Mouse (Mus musculus) kidney, postnatal 14 days (tissue): ENCODE results near the gene C2.

Experiments used
- DNase-seq: peaks from one replicate; pipeline ENCODE4 v3.0.0; 2022; ENCODE audit warnings: mixed read lengths

C2 gene

GRCm38 (mm10) chr17:34879336-34879879 lies 18.7 kb downstream of the C2 start, which contains the start of gene Zbtb12:
Gene Zbtb12 (plus strand): TSS chr17:34879483.
- no peak for DNase-seq

GRCm38 (mm10) chr17:34874321-34874720 lies 23.7 kb downstream of the C2 start:
- DNase-seq = no peak

GRCm38 (mm10) chr17:34865981-34866380 lies 32.1 kb downstream of the C2 start:
- no peak for DNase-seq

DNA sequence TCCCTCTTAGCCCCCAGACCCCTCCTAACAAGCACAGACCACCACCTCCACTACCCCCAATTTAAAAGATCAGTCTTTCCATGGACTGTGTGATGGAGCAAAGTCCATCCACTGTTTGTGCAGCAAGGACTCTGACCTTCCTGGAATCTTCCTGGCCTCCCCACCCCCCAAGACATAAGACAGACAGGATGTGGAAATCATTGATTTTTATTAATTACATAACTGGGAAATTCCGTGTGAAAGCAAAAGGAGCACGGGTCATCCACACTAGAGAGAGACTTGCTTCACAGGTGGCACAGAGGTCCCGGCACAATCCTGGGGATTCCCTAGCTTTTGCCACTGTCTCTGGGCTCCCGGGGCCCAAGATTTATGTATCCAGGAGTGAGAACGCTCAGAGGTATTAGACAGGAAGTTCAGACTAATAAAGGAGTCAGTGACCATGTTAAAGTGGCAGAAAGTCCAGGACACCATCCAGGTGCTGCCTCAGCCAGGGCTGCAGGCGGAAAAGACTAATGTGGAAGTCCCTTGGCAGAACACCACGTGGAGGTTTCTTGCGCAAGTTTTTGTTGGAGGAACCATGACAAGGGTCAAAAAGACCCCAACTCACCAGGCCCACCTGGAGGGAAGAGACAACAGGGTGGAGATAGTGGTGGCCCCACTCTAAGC lies 35.5 kb downstream of the C2 start, which contains the start of gene Cfb:
Gene Cfb (minus strand): TSS at position 103 of the 666 bp plus-strand sequence.
- DNase-seq = peak; percentile 75

- DNase-seq = peak; percentile 73
These were observed 36.2 kb downstream of the C2 start for GRCm38 (mm10) chr17:34861704-34862415.

- DNase-seq = no peak
These were observed 37.6 kb downstream of the C2 start for GRCm38 (mm10) chr17:34860514-34860913.

DNA sequence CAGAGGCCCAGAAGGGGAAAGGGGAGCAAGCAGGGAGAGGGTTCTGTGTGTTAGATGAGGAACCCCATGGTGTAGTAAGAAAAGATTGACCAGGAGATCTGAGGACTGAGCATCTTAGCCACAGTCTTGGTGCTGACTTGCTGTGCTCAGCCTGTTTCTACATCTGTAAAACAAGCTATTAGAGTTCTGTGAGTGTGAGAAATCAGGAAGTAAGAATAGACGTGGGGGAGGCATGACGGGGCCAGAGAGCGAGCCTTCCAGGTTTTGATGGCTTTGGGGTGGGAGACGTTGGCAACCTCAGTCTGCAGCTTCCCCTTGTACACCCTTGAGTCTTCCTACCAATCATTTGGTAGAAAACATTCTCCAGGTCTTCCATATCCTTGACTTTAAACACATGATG lies 39.4 kb downstream of the C2 start:
- no peak for DNase-seq

GRCm38 (mm10) chr17:34855825-34856224 lies 42.2 kb downstream of the C2 start:
- peak; percentile 64 for DNase-seq

DNA sequence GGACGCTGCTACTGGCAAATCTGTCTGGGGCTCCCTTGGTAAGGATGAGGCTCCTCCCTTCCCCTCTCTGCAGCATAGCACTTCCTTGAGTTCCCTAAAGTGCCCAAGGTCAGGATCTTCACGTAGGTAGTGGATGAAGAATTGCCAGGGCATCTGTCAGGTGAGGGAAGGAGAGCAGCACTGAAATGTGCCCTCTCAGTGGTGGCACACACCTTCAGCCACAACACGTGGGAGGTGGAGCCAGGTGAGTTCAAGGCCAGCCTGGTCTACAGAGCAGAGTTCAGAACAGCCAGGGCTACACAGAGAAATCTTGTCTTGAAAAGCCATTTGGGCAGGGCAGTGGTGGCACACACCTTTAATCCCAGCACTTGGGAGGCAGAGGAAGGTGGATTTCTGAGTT lies 43.3 kb downstream of the C2 start:
- DNase-seq = no peak

GRCm38 (mm10) chr17:34853511-34853910 lies 44.6 kb downstream of the C2 start:
- DNase-seq = no peak

- no peak for DNase-seq
These were observed 47.4 kb downstream of the C2 start for GRCm38 (mm10) chr17:34850517-34851125.

DNA sequence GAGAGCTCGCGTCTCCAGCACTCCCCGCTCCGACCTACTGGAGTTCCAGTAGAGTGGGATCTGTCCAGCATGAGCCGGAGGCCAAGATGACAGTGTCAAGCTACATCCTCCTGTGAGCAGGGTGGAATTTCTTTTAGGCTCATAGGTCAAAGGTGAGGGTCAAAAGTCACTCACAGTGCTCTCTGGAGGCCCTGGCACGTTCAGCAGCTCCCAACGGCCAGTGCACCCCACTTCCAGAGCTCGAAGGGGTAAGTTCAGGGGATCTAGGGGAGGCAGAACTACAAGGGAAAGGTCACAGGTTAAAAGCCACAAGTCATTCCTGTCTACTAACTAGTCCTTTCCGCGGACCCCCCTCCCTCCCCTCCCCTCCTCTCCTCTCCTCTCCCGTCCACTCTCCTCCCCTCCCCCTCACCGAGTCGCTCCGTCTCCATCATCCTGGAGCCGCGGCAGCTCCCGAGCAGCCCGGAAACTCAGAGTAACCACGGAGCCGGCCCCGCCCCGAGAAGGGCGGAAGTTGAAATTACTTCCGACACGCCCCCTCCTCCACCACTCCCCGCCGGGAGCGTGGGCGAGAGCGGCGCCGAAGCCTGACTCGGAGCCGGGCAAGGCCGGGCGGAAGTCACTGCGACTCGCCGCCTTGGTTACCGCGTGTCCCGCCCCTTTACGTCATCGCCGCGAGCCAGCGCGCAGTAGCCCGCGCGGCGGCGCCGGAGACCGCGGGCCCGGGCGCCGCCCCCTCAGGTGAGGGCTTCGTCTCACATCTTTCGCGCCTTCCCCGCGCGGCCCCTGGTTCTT lies 48.1 kb downstream of the C2 start, which contains the start of the genes Skiv2l and Nelfe:
Gene Skiv2l (minus strand): TSS at position 489 of the 795 bp plus-strand sequence.
Gene Nelfe (plus strand): TSS at position 670 of the 795 bp plus-strand sequence.
- peak; percentile 99 for DNase-seq

DNA sequence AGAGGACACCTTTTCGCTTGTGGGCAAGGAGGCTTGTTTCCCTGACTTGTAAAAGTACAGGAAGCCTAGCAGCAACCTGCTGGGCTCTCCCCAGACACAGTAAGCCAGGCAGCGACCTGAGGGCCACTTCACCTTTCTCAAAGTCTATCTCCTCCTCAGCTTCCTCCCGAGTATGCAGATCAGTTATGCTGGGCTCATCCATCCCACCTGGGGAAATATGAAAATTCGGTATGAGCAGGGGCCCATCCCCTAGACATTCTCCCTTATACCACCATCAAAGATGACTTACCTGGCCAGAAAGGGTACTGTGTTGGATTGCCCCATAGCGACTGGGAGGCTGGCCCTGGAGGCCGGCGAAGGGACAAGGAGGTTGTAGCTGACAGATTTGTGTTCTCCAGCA lies 50.5 kb downstream of the C2 start:
- no peak for DNase-seq

- no peak for DNase-seq
These were observed 50.9 kb downstream of the C2 start for GRCm38 (mm10) chr17:34847192-34847591.

- no peak for DNase-seq
These were observed 53.2 kb downstream of the C2 start for GRCm38 (mm10) chr17:34844884-34845283.

DNA sequence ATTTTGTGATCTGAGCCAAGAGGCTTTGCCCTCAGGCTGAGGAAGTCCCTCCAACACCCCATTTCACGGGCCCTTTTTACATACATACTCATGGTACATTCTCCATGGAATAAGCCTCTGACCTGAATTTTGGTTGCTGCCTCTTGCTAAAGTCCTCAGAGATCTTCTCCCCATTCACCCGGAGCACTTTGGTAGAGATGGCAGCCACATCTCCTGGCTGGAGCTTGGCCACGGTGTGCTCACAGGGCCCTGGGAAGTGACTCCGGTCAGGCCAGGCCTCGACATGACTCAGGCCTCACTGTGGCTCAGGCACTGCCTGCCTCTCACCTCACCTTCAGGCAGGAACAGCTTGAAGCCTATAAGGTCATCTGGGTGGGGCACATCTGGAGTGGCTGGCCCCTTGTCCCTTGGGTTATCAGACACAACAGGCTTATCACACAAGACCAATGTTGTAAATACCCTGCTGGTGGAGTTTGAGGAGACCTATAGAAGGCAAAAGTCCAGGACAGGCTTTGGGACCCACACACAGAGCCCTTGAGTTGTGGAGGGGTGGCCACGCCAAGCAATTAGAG lies 57.2 kb downstream of the C2 start:
- no peak for DNase-seq

GRCm38 (mm10) chr17:34838785-34839184 lies 59.3 kb downstream of the C2 start:
- no peak for DNase-seq

GRCm38 (mm10) chr17:34837464-34838324 lies 60.4 kb downstream of the C2 start:
- peak; percentile 37 for DNase-seq

DNA sequence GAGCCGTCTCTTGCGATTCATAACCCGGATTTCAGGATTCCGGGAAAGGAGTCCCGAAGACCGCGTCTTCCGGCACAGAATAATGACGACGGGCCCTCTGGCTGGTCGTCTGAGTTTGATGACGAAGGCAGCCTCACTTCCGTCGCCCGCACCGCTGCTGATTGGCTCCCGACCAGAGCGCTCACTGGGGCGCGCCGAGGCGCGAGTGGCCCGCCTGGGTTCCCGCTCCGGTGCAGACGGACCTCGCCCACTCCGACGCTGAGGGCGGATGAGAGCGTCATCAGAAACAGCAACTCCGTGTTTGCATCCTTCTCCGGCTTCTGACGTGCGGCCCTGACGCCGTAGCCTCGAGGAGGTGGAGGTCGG lies 61.2 kb downstream of the C2 start, which contains the start of the genes Stk19 and Dxo:
Gene Stk19 (minus strand): TSS at position 90 of the 366 bp plus-strand sequence.
Gene Dxo (plus strand): TSS at position 164 of the 366 bp plus-strand sequence.
- peak; percentile 98 for DNase-seq

- no peak for DNase-seq
These were observed 61.8 kb downstream of the C2 start for GRCm38 (mm10) chr17:34836155-34836855.
